ENCODE assay signal across 14 mouse cellular contexts in the genomic region with DNA sequence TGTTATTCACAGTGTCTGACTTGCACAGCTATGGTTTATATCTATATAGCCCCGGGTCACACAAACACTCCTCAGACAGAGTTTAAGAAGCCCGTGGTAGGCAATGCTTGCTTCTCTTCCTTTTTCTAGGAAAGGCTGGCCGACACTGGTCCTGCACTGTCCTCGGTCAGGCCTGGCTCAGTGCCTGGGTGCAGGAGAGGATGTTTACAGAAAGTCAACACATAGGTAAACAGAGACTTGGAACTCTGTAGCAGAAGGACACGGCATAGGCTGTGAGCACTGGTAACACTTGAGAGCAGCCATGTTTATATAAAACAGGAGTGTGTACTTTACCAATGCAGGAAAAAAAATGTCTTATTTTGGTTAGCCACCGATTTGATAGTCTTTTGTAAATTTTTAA. TPM values are rescaled to one million over a fixed set of nuclear protein-coding genes. Genes with fewer than 3 reads are reported as not detected.
DNase-seq lines count a peak whose midpoint lies in the region; ATAC-seq and TF ChIP-seq lines count a peak whose summit lies in the region.
"Had no signal": no experiment of that assay in that cellular context is flagged by ENCODE, and none has a peak within 500 bp of the region (broad histone marks: within the 10 kb centered on the region; RNA-seq: fewer than 3 reads in every experiment).

No protein-coding gene starts in this region.

- no peak overlapping the region for H3K4me3 ChIP-seq in midbrain, embryonic 14.5 days (replicated peaks; ENCODE audit: low read depth, low read length)
- H3K4me3 ChIP-seq in midbrain, embryonic 10.5 days: no peak overlapping the region
- H3K4me3 ChIP-seq in lung, adult 2 months (replicated peaks; ENCODE audit: extremely low read depth, low read depth, low read length): no peak overlapping the region
- H3K4me3 ChIP-seq in stomach, postnatal 0 days (ENCODE audit: low read depth, low read length): no peak overlapping the region
- H3K4me3 ChIP-seq in midbrain, postnatal 0 days (ENCODE audit: low read depth, low read length): no peak overlapping the region
- H3K4me3 ChIP-seq: limb, embryonic 13.5 days had no signal

- H3K27me3 ChIP-seq in midbrain, embryonic 14.5 days (ENCODE audit: control insufficient read depth, insufficient read depth, low read length): no peaks in the 10 kb centered on the region
- no peaks in the 10 kb centered on the region for H3K27me3 ChIP-seq in midbrain, embryonic 10.5 days (ENCODE audit: low read depth, poor library complexity, severe bottlenecking)
- H3K27me3 ChIP-seq in stomach, postnatal 0 days (ENCODE audit: control insufficient read depth, insufficient read depth, low read length): no peaks in the 10 kb centered on the region
- H3K27me3 ChIP-seq in midbrain, postnatal 0 days (ENCODE audit: insufficient read depth, low read length): no peaks in the 10 kb centered on the region
- H3K27me3 ChIP-seq: limb, embryonic 13.5 days; Patski had no signal

- ATAC-seq in midbrain, embryonic 14.5 days (ENCODE audit: low FRiP score, low TSS enrichment): no peak
- ATAC-seq in stomach, postnatal 0 days (ENCODE audit: low FRiP score, low TSS enrichment): peak; percentile 88
- ATAC-seq in midbrain, postnatal 0 days (ENCODE audit: low FRiP score): no peak
- ATAC-seq: Patski had no signal

- no peak for TF ChIP-seq CTCF in lung, adult 2 months (IDR thresholded peaks at IDR 0.05; ENCODE audit: insufficient read depth, low read length)
- no peak for TF ChIP-seq CTCF in stomach, postnatal 0 days (IDR thresholded peaks at IDR 0.05; ENCODE audit: low read depth)
- no peak for TF ChIP-seq CTCF in midbrain, postnatal 0 days (IDR thresholded peaks at IDR 0.05)

- H3K27ac ChIP-seq in midbrain, embryonic 14.5 days (replicated peaks; ENCODE audit: low read depth, low read length): no peak overlapping the region
- H3K27ac ChIP-seq in midbrain, embryonic 10.5 days (replicated peaks): no peak overlapping the region
- no peak overlapping the region for H3K27ac ChIP-seq in stomach, postnatal 0 days (replicated peaks)
- H3K27ac ChIP-seq in midbrain, postnatal 0 days (ENCODE audit: low read depth, low read length): no peak overlapping the region
- H3K27ac ChIP-seq: hindbrain, embryonic 14.5 days; limb, embryonic 13.5 days had no signal

- no peak for TF ChIP-seq EP300 in stomach, postnatal 0 days (optimal IDR thresholded peaks at IDR 0.05)

- H3K4me1 ChIP-seq in midbrain, embryonic 14.5 days (ENCODE audit: control insufficient read depth, insufficient read depth, low read length): peaks cover 13% of the 10 kb centered on the region
- peaks cover 23% of the 10 kb centered on the region for H3K4me1 ChIP-seq in midbrain, embryonic 10.5 days
- H3K4me1 ChIP-seq in lung, adult 2 months (ENCODE audit: control insufficient read depth, insufficient read depth, low read length): peaks cover 37% of the 10 kb centered on the region
- H3K4me1 ChIP-seq in stomach, postnatal 0 days (replicated peaks; ENCODE audit: control insufficient read depth, insufficient read depth): no peaks in the 10 kb centered on the region
- no peaks in the 10 kb centered on the region for H3K4me1 ChIP-seq in midbrain, postnatal 0 days (ENCODE audit: insufficient read depth, low read length)

- WGBS in midbrain, embryonic 14.5 days: 91% methylated on average over 6 of the region's 6 CpGs
- WGBS in midbrain, embryonic 10.5 days: 82% methylated on average over 6 of the region's 6 CpGs
- WGBS in lung, adult 2 months: 17% methylated on average over 6 of the region's 6 CpGs
- 12% methylated on average over 6 of the region's 6 CpGs for WGBS in stomach, postnatal 0 days
- WGBS in midbrain, postnatal 0 days: 63% methylated on average over 6 of the region's 6 CpGs

- no peaks in the 10 kb centered on the region for H3K36me3 ChIP-seq in midbrain, embryonic 14.5 days (ENCODE audit: control insufficient read depth, insufficient read depth, low read length)
- H3K36me3 ChIP-seq in midbrain, embryonic 10.5 days: no peaks in the 10 kb centered on the region
- no peaks in the 10 kb centered on the region for H3K36me3 ChIP-seq in stomach, postnatal 0 days (ENCODE audit: control insufficient read depth, insufficient read depth, low read length)
- H3K36me3 ChIP-seq in midbrain, postnatal 0 days (ENCODE audit: insufficient read depth, low read length): no peaks in the 10 kb centered on the region
- H3K36me3 ChIP-seq: limb, embryonic 13.5 days had no signal

- no peak overlapping the region for H3K4me2 ChIP-seq in midbrain, embryonic 14.5 days (ENCODE audit: low read length)
- no peak overlapping the region for H3K4me2 ChIP-seq in stomach, postnatal 0 days (replicated peaks; ENCODE audit: low read depth)
- no peak overlapping the region for H3K4me2 ChIP-seq in midbrain, postnatal 0 days (ENCODE audit: low read depth, low read length, poor library complexity, severe bottlenecking)
- H3K4me2 ChIP-seq: heart, embryonic 11.5 days; hindbrain, embryonic 14.5 days; limb, embryonic 13.5 days had no signal

- DNase-seq in cerebellum, postnatal 36 days: peak; percentile 42 to 47
- DNase-seq in cerebellum, adult 9-11 months: no peak
- peak; percentile 9 for DNase-seq in midbrain, embryonic 14.5 days
- DNase-seq in midbrain, embryonic 10.5 days (ENCODE audit: low spot score): no peak
- DNase-seq in lung, adult 2 months: peak; percentile 71
- peak; percentile 74 for DNase-seq in stomach, postnatal 0 days (ENCODE audit: low spot score)
- no peak for DNase-seq in spleen, postnatal 10 days (ENCODE audit: low spot score in 2 of 2)
- no peak for DNase-seq in midbrain, postnatal 0 days (ENCODE audit: low spot score)
- DNase-seq: right cerebral cortex, postnatal 25 days; thymus, adult 18-20 months had no signal

- no peak for TF ChIP-seq POLR2A in lung, adult 2 months (IDR thresholded peaks at IDR 0.05; ENCODE audit: borderline replicate concordance, extremely low read depth, low read depth, low read length)

- no peaks in the 10 kb centered on the region for H3K9me3 ChIP-seq in midbrain, embryonic 14.5 days (ENCODE audit: control insufficient read depth, low read length)
- H3K9me3 ChIP-seq in midbrain, embryonic 10.5 days (replicated peaks): no peaks in the 10 kb centered on the region
- no peaks in the 10 kb centered on the region for H3K9me3 ChIP-seq in stomach, postnatal 0 days (ENCODE audit: control insufficient read depth, low read length)
- no peaks in the 10 kb centered on the region for H3K9me3 ChIP-seq in midbrain, postnatal 0 days (ENCODE audit: low read length)
- H3K9me3 ChIP-seq: limb, embryonic 13.5 days had no signal

- no peak overlapping the region for H3K9ac ChIP-seq in midbrain, embryonic 14.5 days (replicated peaks; ENCODE audit: low read length)
- H3K9ac ChIP-seq in stomach, postnatal 0 days (ENCODE audit: low read length): no peak overlapping the region
- H3K9ac ChIP-seq in midbrain, postnatal 0 days (replicated peaks; ENCODE audit: low read length, poor library complexity, severe bottlenecking): no peak overlapping the region
- H3K9ac ChIP-seq: hindbrain, embryonic 14.5 days; limb, embryonic 13.5 days had no signal

RNA-seq across cellular contexts. Expression of a gene that starts 54.3 kb away (rescaled TPM):
- polyA plus RNA-seq in midbrain, embryonic 14.5 days (2014; fragmentation: Nextera tagmentation; extraction: Ambion mirVana): 10.2 and 14.2 TPM in 2 replicates
- polyA plus RNA-seq in midbrain, embryonic 10.5 days (2016; fragmentation: Nextera tagmentation; extraction: Ambion mirVana): 9.1 and 11.4 TPM in 2 replicates
- polyA plus RNA-seq in lung, adult 2 months (2012; rRNA removed): 39.9 and 52.3 TPM in 2 replicates
- polyA plus RNA-seq in stomach, postnatal 0 days (2015; fragmentation: Nextera tagmentation; extraction: Ambion mirVana): 12.8 and 13.5 TPM in 2 replicates
- total RNA-seq in midbrain, postnatal 0 days (2014; rRNA removed): 31.4 and 31.7 TPM in 2 replicates
- polyA plus RNA-seq in midbrain, postnatal 0 days (2015; fragmentation: Nextera tagmentation; extraction: Ambion mirVana): 10.1 TPM in 2 replicates

Comparison
In these comparisons a context has a peak if more than half of its experiments do, and no peak if none do; other contexts are left out.
1. DNase-seq: peak in cerebellum, postnatal 36 days (2 of 2), midbrain, embryonic 14.5 days (single experiment), lung, adult 2 months (single experiment) and stomach, postnatal 0 days (single experiment); none in cerebellum, adult 9-11 months (single experiment), midbrain, embryonic 10.5 days (single experiment), spleen, postnatal 10 days (0 of 2) and midbrain, postnatal 0 days (single experiment).